Mouse (Mus musculus) spleen, adult 2 months (tissue): Measurements from ENCODE around the gene Gm28036. TPM values are rescaled to one million over a fixed set of nuclear protein-coding genes. Genes with fewer than 3 reads are reported as not detected.

Experiments used
- DNase-seq, 2 experiments: peaks; one replicate each; pipeline versions ENCODE4 v3.0.0 to v3.0.0-alpha.2; 2012 to 2021; ENCODE audit warnings: low spot score in 2 of 2, low read depth in 1 of 2
- H3K27ac ChIP-seq: fragments of 200-500 bp; 2 replicates; pipeline ENCODE4 v1.5.1; 2012; ENCODE audit warnings: low read length, inconsistent platforms; ENCODE audit not compliant: insufficient read depth
- H3K27me3 ChIP-seq: fragments of 200-500 bp; 2 replicates; pipeline ENCODE4 v1.6.1; 2012; ENCODE audit warnings: mild to moderate bottlenecking, moderate library complexity, low read length, inconsistent platforms; ENCODE audit not compliant: control insufficient read depth, insufficient read depth
- H3K36me3 ChIP-seq: fragments of 200-500 bp; 2 replicates; pipeline ENCODE4 v1.6.1; 2012; ENCODE audit warnings: mild to moderate bottlenecking, low read length, inconsistent platforms; ENCODE audit not compliant: control insufficient read depth, insufficient read depth
- H3K4me1 ChIP-seq: fragments of 200-500 bp; 2 replicates; pipeline ENCODE4 v1.6.1; 2011; ENCODE audit warnings: inconsistent platforms; ENCODE audit not compliant: control insufficient read depth, insufficient read depth, insufficient read length
- H3K4me3 ChIP-seq: fragments of 200-500 bp; 2 replicates; pipeline ENCODE4 v1.5.1; 2011; ENCODE audit warnings: mild to moderate bottlenecking, inconsistent platforms; ENCODE audit not compliant: insufficient read depth, insufficient read length; ENCODE audit errors: extremely low read depth
- CTCF ChIP-seq: fragments of 200-500 bp; IDR thresholded peaks from 2 replicates; pipeline ENCODE4 v1.5.1; 2011; ENCODE audit warnings: mild to moderate bottlenecking, inconsistent platforms; ENCODE audit not compliant: insufficient read depth, insufficient read length, insufficient replicate concordance; ENCODE audit errors: extremely low read depth
- POLR2A ChIP-seq: fragments of 200-500 bp; IDR thresholded peaks from 2 replicates; pipeline ENCODE4 v1.6.1; 2011; ENCODE audit warnings: low read depth, low read length, inconsistent platforms
- WGBS: fragments of 180-500 bp; shearing (Covaris S2); methylation state at CpG from one replicate; pipeline ENCODE4 v1.1.7; 2018; 5-methylcytosine and 5-hydroxymethylcytosine counted together
- polyA plus RNA-seq: library from polyadenylated mRNA; depleted of rRNA; stranded (reverse); fragments of >200 nt; gene quantifications from 2 replicates; pipeline ENCODE4 v1.2.3, GENCODE M21; 2012

Gm28036 gene
- polyA plus RNA-seq, 1 experiment: 1.7 TPM

- H3K4me3 ChIP-seq: no peak overlapping the region
- DNase-seq: no peak
- H3K27ac ChIP-seq: no peak overlapping the region
- H3K27me3 ChIP-seq: no peaks in the 10 kb centered on the region
- H3K4me1 ChIP-seq: no peaks in the 10 kb centered on the region
- no peak for TF ChIP-seq CTCF
- TF ChIP-seq POLR2A: no peak
- 85% methylated on average over 7 of the region's 7 CpGs for WGBS
- H3K36me3 ChIP-seq: no peaks in the 10 kb centered on the region; the same call in 1 of the 2 replicates
These were observed 39.3 kb downstream of the Gm28036 start for GRCm38 (mm10) chr2:156087391-156088110.

- no peaks in the 10 kb centered on the region for H3K27me3 ChIP-seq
- no peaks in the 10 kb centered on the region for H3K4me1 ChIP-seq
- TF ChIP-seq CTCF (no peak), POLR2A (no peak)
- WGBS: 88% methylated on average over 3 of the region's 3 CpGs
- no peak for DNase-seq
- no peak overlapping the region for H3K4me3 ChIP-seq
- H3K27ac ChIP-seq: no peak overlapping the region
- H3K36me3 ChIP-seq: no peaks in the 10 kb centered on the region
These were observed 42.4 kb downstream of the Gm28036 start for GRCm38 (mm10) chr2:156084541-156084940.

GRCm38 (mm10) chr2:156080391-156080790, 46.5 kb downstream of the Gm28036 start:
- WGBS: 96% methylated on average over 7 of the region's 7 CpGs
- no peak for DNase-seq
- H3K27ac ChIP-seq: no peak overlapping the region
- TF ChIP-seq CTCF (no peak), POLR2A (no peak)
- peaks cover 18% of the 10 kb centered on the region for H3K36me3 ChIP-seq
- no peaks in the 10 kb centered on the region for H3K27me3 ChIP-seq
- H3K4me3 ChIP-seq: no peak overlapping the region
- no peaks in the 10 kb centered on the region for H3K4me1 ChIP-seq

GRCm38 (mm10) chr2:156079674-156080073, 47.2 kb downstream of the Gm28036 start:
- Histone ChIP-seq H3K27me3 (no peaks in the 10 kb centered on the region), H3K4me1 (no peaks in the 10 kb centered on the region), H3K4me3 (no peak overlapping the region), H3K27ac (no peak overlapping the region), H3K36me3 (peaks cover 18% of the 10 kb centered on the region)
- 64% methylated on average over 4 of the region's 4 CpGs for WGBS
- no peak for TF ChIP-seq CTCF
- TF ChIP-seq POLR2A: no peak
- DNase-seq: no peak

GRCm38 (mm10) chr2:156079183-156079560, 47.7 kb downstream of the Gm28036 start:
- TF ChIP-seq CTCF (no peak), POLR2A (no peak)
- Histone ChIP-seq H3K36me3 (peaks cover 21% of the 10 kb centered on the region), H3K4me1 (no peaks in the 10 kb centered on the region), H3K27ac (no peak overlapping the region), H3K27me3 (no peaks in the 10 kb centered on the region), H3K4me3 (no peak overlapping the region)
- 90% methylated on average over 8 of the region's 8 CpGs for WGBS
- DNase-seq: no peak

- H3K4me3 ChIP-seq: no peak overlapping the region
- WGBS: 93% methylated on average over 16 of the region's 16 CpGs
- H3K4me1 ChIP-seq: no peaks in the 10 kb centered on the region
- no peak for TF ChIP-seq CTCF
- TF ChIP-seq POLR2A: no peak
- H3K27me3 ChIP-seq: no peaks in the 10 kb centered on the region
- H3K27ac ChIP-seq: no peak overlapping the region
- peaks cover 25% of the 10 kb centered on the region for H3K36me3 ChIP-seq
- DNase-seq: no peak
These were observed 48.3 kb downstream of the Gm28036 start for GRCm38 (mm10) chr2:156078421-156079182.

GRCm38 (mm10) chr2:156077461-156077860, 49.4 kb downstream of the Gm28036 start:
- WGBS: 92% methylated on average over 7 of the region's 7 CpGs
- no peak for DNase-seq
- Histone ChIP-seq H3K27me3 (no peaks in the 10 kb centered on the region), H3K36me3 (peaks cover 31% of the 10 kb centered on the region), H3K27ac (no peak overlapping the region), H3K4me1 (no peaks in the 10 kb centered on the region), H3K4me3 (no peak overlapping the region)
- no peak for TF ChIP-seq CTCF
- TF ChIP-seq POLR2A: no peak
